Mouse (Mus musculus) heart, embryonic 10.5 days (tissue): ENCODE results near the gene Vmo1. TPM values are rescaled to one million over a fixed set of nuclear protein-coding genes. Genes with fewer than 3 reads are reported as not detected.
A peak's percentile ranks its signal among the peaks of the same experiment; 100 is the strongest.

Experiments
- DNase-seq: peaks from one replicate; pipeline ENCODE4 v3.0.0-alpha.2; 2017; ENCODE audit warnings: low spot score
- H3K27ac ChIP-seq: fragments of 300-500 bp; sonication (generic); 2 replicates; pipeline ENCODE4 v1.5.1; 2016; ENCODE audit warnings: mild to moderate bottlenecking
- H3K27me3 ChIP-seq: fragments of 300-500 bp; sonication (generic); 2 replicates; pipeline ENCODE4 v1.6.1; 2016; ENCODE audit warnings: mild to moderate bottlenecking; ENCODE audit not compliant: poor library complexity, insufficient read depth, severe bottlenecking
- H3K36me3 ChIP-seq: fragments of 300-500 bp; sonication (generic); 2 replicates; pipeline ENCODE4 v1.6.1; 2016; ENCODE audit warnings: mild to moderate bottlenecking, moderate library complexity
- H3K4me1 ChIP-seq: fragments of 300-500 bp; sonication (generic); 2 replicates; pipeline ENCODE4 v1.6.1; 2016; ENCODE audit warnings: mild to moderate bottlenecking
- H3K4me3 ChIP-seq: fragments of 300-500 bp; sonication (generic); 2 replicates; pipeline ENCODE4 v1.5.1; 2016; ENCODE audit warnings: mild to moderate bottlenecking, moderate library complexity
- H3K9me3 ChIP-seq: fragments of 300-500 bp; sonication (generic); 2 replicates; pipeline ENCODE4 v1.6.1; 2016; ENCODE audit warnings: mild to moderate bottlenecking, moderate library complexity
- WGBS: fragments of 180-500 bp; shearing (Covaris S2); methylation state at CpG from one replicate; pipeline ENCODE4 v1.1.7; 2016; 5-methylcytosine and 5-hydroxymethylcytosine counted together
- polyA plus RNA-seq: library from polyadenylated mRNA; unstranded; fragments of >200 nt; fragmentation: Nextera tagmentation; extraction: Ambion mirVana; gene quantifications from 2 replicates; pipeline ENCODE4 v1.2.1, GENCODE M21; 2016

Vmo1 gene
- not detected in 2 replicates for polyA plus RNA-seq

- Histone ChIP-seq H3K4me1 (peaks cover 8% of the 10 kb centered on the region), H3K27ac (no peak within 1 kb of the TSS), H3K9me3 (no peaks in the 10 kb centered on the region), H3K36me3 (no peaks in the 10 kb centered on the region), H3K4me3 (no peak within 1 kb of the TSS), H3K27me3 (peaks cover 22% of the 10 kb centered on the region)
- WGBS = 88% methylated on average over 7 of the region's 7 CpGs
- DNase-seq = no peak
Observed at GRCm38 (mm10) chr11:70514288-70514687, at the start of gene Vmo1. Gene Vmo1 (minus strand): TSS chr11:70514616.

GRCm38 (mm10) chr11:70563470-70564275 lies 49.3 kb upstream of the Vmo1 start:
- H3K36me3 ChIP-seq = 0 out of 2 replicates have a peak, but pooled peaks cover 9% of the 10 kb centered on the region
- peaks cover 31% of the 10 kb centered on the region for H3K4me1 ChIP-seq
- peak; percentile 79 for DNase-seq
- peak overlapping the region; percentile 93 for H3K27ac ChIP-seq
- 2% methylated on average over 25 of the region's 25 CpGs for WGBS
- H3K9me3 ChIP-seq = no peaks in the 10 kb centered on the region
- peak overlapping the region; percentile 82 for H3K4me3 ChIP-seq
- no peaks in the 10 kb centered on the region for H3K27me3 ChIP-seq

GRCm38 (mm10) chr11:70562995-70563469 lies 48.6 kb upstream of the Vmo1 start:
- peaks cover 31% of the 10 kb centered on the region for H3K4me1 ChIP-seq
- no peaks in the 10 kb centered on the region for H3K27me3 ChIP-seq
- H3K27ac ChIP-seq = peak overlapping the region; percentile 93
- peaks cover 3% of the 10 kb centered on the region; the same call in 1 of the 2 replicates for H3K36me3 ChIP-seq
- WGBS = under 1% methylated on average over 22 of the region's 31 CpGs
- DNase-seq = no peak
- H3K9me3 ChIP-seq = no peaks in the 10 kb centered on the region
- peak overlapping the region; percentile 82 for H3K4me3 ChIP-seq

- Histone ChIP-seq H3K27ac (peak within 1 kb of the TSS; percentile 93), H3K9me3 (no peaks in the 10 kb centered on the region), H3K4me3 (peak within 1 kb of the TSS; percentile 82), H3K27me3 (no peaks in the 10 kb centered on the region), H3K4me1 (peaks cover 31% of the 10 kb centered on the region), H3K36me3 (peaks cover 9% of the 10 kb centered on the region; the same call in 1 of the 2 replicates)
- DNase-seq = peak; percentile 95
- WGBS = 0% methylated on average over 54 of the region's 57 CpGs
Observed at GRCm38 (mm10) chr11:70562287-70562994, 48.0 kb upstream of the Vmo1 start, which contains the start of gene Mink1. Gene Mink1 (plus strand): TSS chr11:70562881.

- Histone ChIP-seq H3K27me3 (no peaks in the 10 kb centered on the region), H3K27ac (peak overlapping the region; percentile 93), H3K4me1 (peaks cover 29% of the 10 kb centered on the region), H3K4me3 (peak overlapping the region; percentile 82), H3K36me3 (peaks cover 14% of the 10 kb centered on the region; the same call in 1 of the 2 replicates), H3K9me3 (no peaks in the 10 kb centered on the region)
- WGBS = 0% methylated on average over 2 of the region's 2 CpGs
- no peak for DNase-seq
Observed at GRCm38 (mm10) chr11:70561937-70562286, 47.5 kb upstream of the Vmo1 start.

- Histone ChIP-seq H3K36me3 (peaks cover 37% of the 10 kb centered on the region), H3K9me3 (no peaks in the 10 kb centered on the region), H3K27ac (no peak overlapping the region), H3K4me3 (no peak overlapping the region), H3K4me1 (peaks cover 16% of the 10 kb centered on the region), H3K27me3 (peaks cover 17% of the 10 kb centered on the region; the same call in 1 of the 2 replicates)
- WGBS = 86% methylated on average over 9 of the region's 9 CpGs
- no peak for DNase-seq
Observed at GRCm38 (mm10) chr11:70557545-70557944, 43.1 kb upstream of the Vmo1 start.

GRCm38 (mm10) chr11:70553940-70554339 lies 39.5 kb upstream of the Vmo1 start:
- Histone ChIP-seq H3K36me3 (peaks cover 43% of the 10 kb centered on the region), H3K27ac (no peak overlapping the region), H3K4me3 (no peak overlapping the region), H3K4me1 (peaks cover 12% of the 10 kb centered on the region), H3K27me3 (peaks cover 17% of the 10 kb centered on the region; the same call in 1 of the 2 replicates), H3K9me3 (no peaks in the 10 kb centered on the region)
- 32% methylated on average over 7 of the region's 7 CpGs for WGBS
- no peak for DNase-seq

GRCm38 (mm10) chr11:70551526-70551925 lies 37.1 kb upstream of the Vmo1 start:
- Histone ChIP-seq H3K4me3 (no peak overlapping the region), H3K27me3 (peaks cover 17% of the 10 kb centered on the region; the same call in 1 of the 2 replicates), H3K4me1 (peaks cover 12% of the 10 kb centered on the region), H3K36me3 (peaks cover 31% of the 10 kb centered on the region), H3K9me3 (no peaks in the 10 kb centered on the region), H3K27ac (no peak overlapping the region)
- WGBS = 85% methylated on average over 8 of the region's 8 CpGs
- DNase-seq = no peak

- H3K36me3 ChIP-seq = peaks cover 21% of the 10 kb centered on the region
- H3K9me3 ChIP-seq = no peaks in the 10 kb centered on the region
- H3K27ac ChIP-seq = no peak overlapping the region
- DNase-seq = no peak
- peak overlapping the region; percentile 24; the same call in 1 of the 2 replicates for H3K4me3 ChIP-seq
- 39% methylated on average over 7 of the region's 7 CpGs for WGBS
- peaks cover 8% of the 10 kb centered on the region; the same call in 1 of the 2 replicates for H3K27me3 ChIP-seq
- peaks cover 31% of the 10 kb centered on the region for H3K4me1 ChIP-seq
Observed at GRCm38 (mm10) chr11:70544496-70544895, 30.1 kb upstream of the Vmo1 start.

GRCm38 (mm10) chr11:70541415-70541814 lies 27.0 kb upstream of the Vmo1 start:
- WGBS = 68% methylated on average over 5 of the region's 5 CpGs
- Histone ChIP-seq H3K4me3 (no peak overlapping the region), H3K27ac (no peak overlapping the region), H3K27me3 (peaks cover 8% of the 10 kb centered on the region; the same call in 1 of the 2 replicates), H3K4me1 (peaks cover 34% of the 10 kb centered on the region), H3K36me3 (peaks cover 17% of the 10 kb centered on the region), H3K9me3 (no peaks in the 10 kb centered on the region)
- no peak for DNase-seq

- Histone ChIP-seq H3K4me3 (peak overlapping the region; percentile 75), H3K27me3 (peaks cover 8% of the 10 kb centered on the region; the same call in 1 of the 2 replicates), H3K27ac (peak overlapping the region; percentile 90), H3K36me3 (peaks cover 13% of the 10 kb centered on the region), H3K4me1 (peaks cover 34% of the 10 kb centered on the region), H3K9me3 (no peaks in the 10 kb centered on the region)
- DNase-seq = no peak
- 82% methylated on average over 7 of the region's 7 CpGs for WGBS
Observed at GRCm38 (mm10) chr11:70540928-70541327, 26.5 kb upstream of the Vmo1 start.

- peaks cover 8% of the 10 kb centered on the region; the same call in 1 of the 2 replicates for H3K27me3 ChIP-seq
- H3K4me3 ChIP-seq = peak within 1 kb of the TSS; percentile 75
- no peaks in the 10 kb centered on the region for H3K9me3 ChIP-seq
- H3K4me1 ChIP-seq = peaks cover 34% of the 10 kb centered on the region
- H3K27ac ChIP-seq = peak within 1 kb of the TSS; percentile 90
- peak; percentile 95 for DNase-seq
- H3K36me3 ChIP-seq = peaks cover 10% of the 10 kb centered on the region
- under 1% methylated on average over 63 of the region's 65 CpGs for WGBS
Observed at GRCm38 (mm10) chr11:70539877-70540587, 25.6 kb upstream of the Vmo1 start, which contains the start of gene Pld2. Gene Pld2 (plus strand): TSS chr11:70540064.
